Mouse (Mus musculus) lung, adult 2 months (tissue): ENCODE measurements at regions not wholly inside any gene's neighbourhood (a gene's known extent, or its start where the extent isn't known, plus 50 kb on each side); places are given as distances from the start of the nearest gene placed in this dataset.

Source experiments
- CTCF ChIP-seq: fragments of 200-500 bp; IDR thresholded peaks from 2 replicates; pipeline ENCODE4 v1.5.1; 2011; ENCODE audit warnings: mild to moderate bottlenecking, low read length, control low read depth; ENCODE audit not compliant: insufficient read depth
- POLR2A ChIP-seq: fragments of 200-500 bp; IDR thresholded peaks from 2 replicates; pipeline ENCODE4 v1.6.1; 2011; ENCODE audit warnings: low read depth, mild to moderate bottlenecking, control low read depth, low read length, borderline replicate concordance; ENCODE audit errors: extremely low read depth

DNA sequence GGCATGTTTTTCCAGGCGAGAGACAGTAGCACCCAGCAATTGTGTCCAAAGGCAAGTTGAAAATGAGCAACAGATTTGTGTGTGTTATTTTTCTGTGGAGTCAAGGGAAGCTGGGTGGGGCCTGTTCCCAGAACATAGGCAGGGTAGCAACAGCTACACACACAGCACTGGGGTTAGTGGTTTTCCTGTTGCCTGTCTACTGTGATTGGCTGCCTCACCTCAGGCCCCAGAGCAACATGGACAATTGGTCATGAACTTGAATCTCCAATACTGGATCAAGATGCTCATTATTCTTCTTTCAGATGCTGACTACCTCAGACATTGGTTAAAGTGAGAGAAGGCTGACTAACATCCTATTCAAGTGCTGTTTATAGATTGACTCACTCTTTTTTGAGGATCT, 188.9 kb downstream of the Gm5426 start:
- TF ChIP-seq CTCF = no peak
- TF ChIP-seq POLR2A = no peak
